30 mouse cellular contexts compared by ENCODE assay signal in genomic region chr13:59756906-59757305, GRCm38 (mm10). TPM values are rescaled to one million over a fixed set of nuclear protein-coding genes. Genes with fewer than 3 reads are reported as not detected.
DNase-seq lines count a peak whose midpoint lies in the region; ATAC-seq and TF ChIP-seq lines count a peak whose summit lies in the region.
"Had no signal": no experiment of that assay in that cellular context is flagged by ENCODE, and none has a peak within 500 bp of the region (broad histone marks: within the 10 kb centered on the region; RNA-seq: fewer than 3 reads in every experiment).

No protein-coding gene starts in this region.

- H3K36me3 ChIP-seq in heart, embryonic 16.5 days (ENCODE audit: control insufficient read depth, insufficient read depth): peaks cover 41% of the 10 kb centered on the region
- peaks cover 84% of the 10 kb centered on the region for H3K36me3 ChIP-seq in heart, embryonic 10.5 days
- H3K36me3 ChIP-seq in kidney, embryonic 14.5 days (ENCODE audit: control insufficient read depth, insufficient read depth, low read length): peaks cover 58% of the 10 kb centered on the region
- H3K36me3 ChIP-seq in lung, postnatal 0 days (ENCODE audit: insufficient read depth, low read length): peaks cover 20% of the 10 kb centered on the region; the same call in 1 of the 2 replicates
- peaks cover 15% of the 10 kb centered on the region for H3K36me3 ChIP-seq in thymus, adult 2 months (ENCODE audit: control insufficient read depth, insufficient read depth, low read length)

- H3K4me3 ChIP-seq in heart, embryonic 16.5 days (ENCODE audit: low read length): no peak overlapping the region
- no peak overlapping the region for H3K4me3 ChIP-seq in heart, embryonic 10.5 days
- H3K4me3 ChIP-seq in kidney, embryonic 14.5 days (ENCODE audit: low read length): no peak overlapping the region
- no peak overlapping the region for H3K4me3 ChIP-seq in lung, postnatal 0 days (ENCODE audit: low read depth, low read length)
- no peak overlapping the region for H3K4me3 ChIP-seq in thymus, adult 2 months (ENCODE audit: control insufficient read depth, insufficient read depth, low read length)
- H3K4me3 ChIP-seq: heart, adult 2 months; hindbrain, embryonic 13.5 days; liver, embryonic 13.5 days had no signal

- TF ChIP-seq POLR2A in thymus, adult 2 months (IDR thresholded peaks at IDR 0.05; ENCODE audit: control insufficient read depth, extremely low read depth, insufficient read depth, low read length, poor library complexity): no peak

- TF ChIP-seq EP300 in lung, postnatal 0 days (IDR thresholded peaks at IDR 0.05): no peak

- no peak for TF ChIP-seq CTCF in lung, postnatal 0 days (IDR thresholded peaks at IDR 0.05)
- TF ChIP-seq CTCF in thymus, adult 2 months (IDR thresholded peaks at IDR 0.05; ENCODE audit: borderline replicate concordance, control insufficient read depth, extremely low read depth, insufficient read depth, low read length, poor library complexity): no peak

- no peak overlapping the region for H3K27ac ChIP-seq in heart, embryonic 16.5 days (ENCODE audit: low read length)
- H3K27ac ChIP-seq in heart, embryonic 10.5 days: no peak overlapping the region
- no peak overlapping the region for H3K27ac ChIP-seq in kidney, embryonic 14.5 days (ENCODE audit: low read depth, low read length)
- H3K27ac ChIP-seq in lung, postnatal 0 days (ENCODE audit: low read length): no peak overlapping the region; the same call in 1 of the 2 replicates
- no peak overlapping the region for H3K27ac ChIP-seq in thymus, adult 2 months (ENCODE audit: control insufficient read depth, insufficient read depth, low read length)
- H3K27ac ChIP-seq: heart, adult 2 months; hindbrain, embryonic 13.5 days; liver, embryonic 13.5 days had no signal

- ATAC-seq in heart, embryonic 16.5 days (replicated peaks; ENCODE audit: extremely low read depth, insufficient read depth, low FRiP score): 0 out of 2 replicates have a peak, but pooled peaks have one; percentile 25
- no peak for ATAC-seq in kidney, embryonic 14.5 days (ENCODE audit: low FRiP score, low TSS enrichment)
- peak; percentile 72 for ATAC-seq in lung, postnatal 0 days
- ATAC-seq: forebrain, postnatal 0 days; Patski had no signal

- no peak for DNase-seq in heart, embryonic 10.5 days (ENCODE audit: low spot score)
- DNase-seq in kidney, postnatal 10 days: peak; percentile 41
- peak; percentile 29 for DNase-seq in lung, postnatal 0 days (ENCODE audit: low spot score)
- DNase-seq in lung, postnatal 25 days (ENCODE audit: low spot score): no peak
- DNase-seq in thymus, adult 2 months: no peak
- DNase-seq: adrenal gland, postnatal 36 days; B cell, adult 2 months; cerebellum, adult 11 months; cerebellum, adult 9-11 months; forebrain, postnatal 0 days; gastrocnemius, postnatal 14 days; heart, adult 2 months; layer of hippocampus, postnatal 36 days; liver, embryonic 13.5 days; thymus, postnatal 36 days had no signal

- no peaks in the 10 kb centered on the region for H3K9me3 ChIP-seq in heart, embryonic 16.5 days (replicated peaks; ENCODE audit: control insufficient read depth, low read length)
- no peaks in the 10 kb centered on the region for H3K9me3 ChIP-seq in heart, embryonic 10.5 days
- no peaks in the 10 kb centered on the region for H3K9me3 ChIP-seq in kidney, embryonic 14.5 days (ENCODE audit: control insufficient read depth, low read length)
- H3K9me3 ChIP-seq in lung, postnatal 0 days (ENCODE audit: low read length): no peaks in the 10 kb centered on the region
- H3K9me3 ChIP-seq: G1E; hindbrain, embryonic 13.5 days; liver, embryonic 13.5 days had no signal

- no peak overlapping the region for H3K4me2 ChIP-seq in heart, embryonic 16.5 days (ENCODE audit: low read depth, low read length)
- H3K4me2 ChIP-seq in kidney, embryonic 14.5 days (replicated peaks; ENCODE audit: low read depth, low read length): no peak overlapping the region
- no peak overlapping the region for H3K4me2 ChIP-seq in lung, postnatal 0 days (replicated peaks; ENCODE audit: low read depth, low read length)
- H3K4me2 ChIP-seq: hindbrain, embryonic 13.5 days; liver, embryonic 13.5 days; midbrain, embryonic 11.5 days had no signal

- no peak overlapping the region for H3K9ac ChIP-seq in heart, embryonic 16.5 days (ENCODE audit: low read length)
- no peak overlapping the region for H3K9ac ChIP-seq in kidney, embryonic 14.5 days (ENCODE audit: low read depth, low read length)
- H3K9ac ChIP-seq in lung, postnatal 0 days (replicated peaks; ENCODE audit: low read depth): no peak overlapping the region
- H3K9ac ChIP-seq: forebrain, postnatal 0 days; hindbrain, embryonic 13.5 days; liver, embryonic 13.5 days had no signal

- H3K4me1 ChIP-seq in heart, embryonic 16.5 days (ENCODE audit: control insufficient read depth, insufficient read depth, low read length): peaks cover 3% of the 10 kb centered on the region; the same call in 1 of the 2 replicates
- 0 out of 2 replicates have a peak, but pooled peaks cover 3% of the 10 kb centered on the region for H3K4me1 ChIP-seq in heart, embryonic 10.5 days
- H3K4me1 ChIP-seq in kidney, embryonic 14.5 days (ENCODE audit: control insufficient read depth, insufficient read depth, low read length): no peaks in the 10 kb centered on the region
- H3K4me1 ChIP-seq in lung, postnatal 0 days (ENCODE audit: insufficient read depth, low read depth, low read length): no peaks in the 10 kb centered on the region
- H3K4me1 ChIP-seq in thymus, adult 2 months (replicated peaks; ENCODE audit: control insufficient read depth, insufficient read depth, low read length): no peaks in the 10 kb centered on the region
- H3K4me1 ChIP-seq: hindbrain, embryonic 13.5 days had no signal

- WGBS in heart, embryonic 16.5 days: 78% methylated on average over 7 of the region's 7 CpGs
- WGBS in heart, embryonic 10.5 days: 77% methylated on average over 7 of the region's 7 CpGs
- 88% methylated on average over 7 of the region's 7 CpGs for WGBS in kidney, embryonic 14.5 days
- 72% methylated on average over 7 of the region's 7 CpGs for WGBS in lung, postnatal 0 days
- WGBS in thymus, adult 2 months: 95% methylated on average over 7 of the region's 7 CpGs

- no peaks in the 10 kb centered on the region for H3K27me3 ChIP-seq in heart, embryonic 16.5 days (ENCODE audit: control insufficient read depth, insufficient read depth, low read length)
- no peaks in the 10 kb centered on the region for H3K27me3 ChIP-seq in heart, embryonic 10.5 days (ENCODE audit: insufficient read depth, poor library complexity, severe bottlenecking)
- H3K27me3 ChIP-seq in kidney, embryonic 14.5 days (ENCODE audit: control insufficient read depth, insufficient read depth, low read length): no peaks in the 10 kb centered on the region
- no peaks in the 10 kb centered on the region for H3K27me3 ChIP-seq in lung, postnatal 0 days (replicated peaks; ENCODE audit: insufficient read depth, low read length)
- H3K27me3 ChIP-seq in thymus, adult 2 months (ENCODE audit: control insufficient read depth, insufficient read depth, low read length): no peaks in the 10 kb centered on the region
- H3K27me3 ChIP-seq: CH12.LX; hindbrain, embryonic 13.5 days; liver, embryonic 13.5 days; Patski had no signal

RNA-seq across cellular contexts. Expression of gene 1700014D04Rik, which starts 10.4 kb away (rescaled TPM):
- not detected in 2 replicates for polyA plus RNA-seq in heart, embryonic 16.5 days (2015; fragmentation: Nextera tagmentation; extraction: Ambion mirVana)
- 0.23 TPM in 1 of 2 replicates, not detected in the other for polyA plus RNA-seq in heart, embryonic 10.5 days (2016; fragmentation: Nextera tagmentation; extraction: Ambion mirVana)
- polyA plus RNA-seq in kidney, embryonic 14.5 days (2014; fragmentation: Nextera tagmentation; extraction: Ambion mirVana): not detected in 2 replicates
- polyA plus RNA-seq in lung, postnatal 0 days (2015; fragmentation: Nextera tagmentation; extraction: Ambion mirVana): 0.05 and 0.18 TPM in 2 replicates
- polyA plus RNA-seq in thymus, adult 2 months (2012; rRNA removed): 0.05 and 0.07 TPM in 2 replicates
- polyA plus RNA-seq: embryonic facial prominence, embryonic 11.5 days; G1E; heart, adult 2 months; hindbrain, embryonic 13.5 days; limb, embryonic 11.5 days; liver, embryonic 13.5 days; stomach, embryonic 14.5 days had no signal

RNA-seq across cellular contexts. Expression of gene Isca1, which starts 12.7 kb away (rescaled TPM):
- 260 and 284 TPM in 2 replicates for polyA plus RNA-seq in heart, embryonic 16.5 days (2015; fragmentation: Nextera tagmentation; extraction: Ambion mirVana)
- 128 and 154 TPM in 2 replicates for polyA plus RNA-seq in heart, embryonic 10.5 days (2016; fragmentation: Nextera tagmentation; extraction: Ambion mirVana)
- polyA plus RNA-seq in kidney, embryonic 14.5 days (2014; fragmentation: Nextera tagmentation; extraction: Ambion mirVana): 123 and 134 TPM in 2 replicates
- polyA plus RNA-seq in lung, postnatal 0 days (2015; fragmentation: Nextera tagmentation; extraction: Ambion mirVana): 131 and 135 TPM in 2 replicates
- polyA plus RNA-seq in thymus, adult 2 months (2012; rRNA removed): 56.7 and 80.3 TPM in 2 replicates

RNA-seq across cellular contexts. Expression of gene Gm49354, which starts 25.1 kb away (rescaled TPM):
- polyA plus RNA-seq in heart, embryonic 16.5 days (2015; fragmentation: Nextera tagmentation; extraction: Ambion mirVana): not detected in 2 replicates
- not detected in 2 replicates for polyA plus RNA-seq in heart, embryonic 10.5 days (2016; fragmentation: Nextera tagmentation; extraction: Ambion mirVana)
- polyA plus RNA-seq in kidney, embryonic 14.5 days (2014; fragmentation: Nextera tagmentation; extraction: Ambion mirVana): not detected in 2 replicates
- not detected in 2 replicates for polyA plus RNA-seq in lung, postnatal 0 days (2015; fragmentation: Nextera tagmentation; extraction: Ambion mirVana)
- not detected in 2 replicates for polyA plus RNA-seq in thymus, adult 2 months (2012; rRNA removed)
- polyA plus RNA-seq: cortical plate, adult 2 months; embryonic facial prominence, embryonic 11.5 days; forebrain, embryonic 11.5 days; forebrain, postnatal 0 days; heart, adult 2 months; hindbrain, embryonic 13.5 days; limb, embryonic 11.5 days; liver, embryonic 13.5 days; midbrain, embryonic 11.5 days; midbrain, postnatal 0 days; neural tube, embryonic 14.5 days; spleen, adult 2 months; stomach, embryonic 14.5 days had no signal

RNA-seq across cellular contexts. Expression of gene Spata31d1d, which starts 25.4 kb away (rescaled TPM):
- polyA plus RNA-seq in heart, embryonic 16.5 days (2015; fragmentation: Nextera tagmentation; extraction: Ambion mirVana): not detected in 2 replicates
- not detected in 2 replicates for polyA plus RNA-seq in heart, embryonic 10.5 days (2016; fragmentation: Nextera tagmentation; extraction: Ambion mirVana)
- not detected in 2 replicates for polyA plus RNA-seq in kidney, embryonic 14.5 days (2014; fragmentation: Nextera tagmentation; extraction: Ambion mirVana)
- polyA plus RNA-seq in lung, postnatal 0 days (2015; fragmentation: Nextera tagmentation; extraction: Ambion mirVana): not detected in 2 replicates
- 0.05 TPM in 1 of 2 replicates, not detected in the other for polyA plus RNA-seq in thymus, adult 2 months (2012; rRNA removed)
- polyA plus RNA-seq: embryonic facial prominence, embryonic 11.5 days; forebrain, embryonic 11.5 days; forebrain, postnatal 0 days; G1E; hindbrain, embryonic 13.5 days; limb, embryonic 11.5 days; liver, embryonic 13.5 days; midbrain, embryonic 11.5 days; midbrain, postnatal 0 days; neural tube, embryonic 14.5 days; Patski; spleen, adult 2 months; stomach, embryonic 14.5 days had no signal

RNA-seq across cellular contexts. Expression of gene Spata31d1b, which starts 44.8 kb away (rescaled TPM):
- polyA plus RNA-seq in heart, embryonic 16.5 days (2015; fragmentation: Nextera tagmentation; extraction: Ambion mirVana): not detected in 2 replicates
- polyA plus RNA-seq in heart, embryonic 10.5 days (2016; fragmentation: Nextera tagmentation; extraction: Ambion mirVana): not detected in 2 replicates
- not detected in 2 replicates for polyA plus RNA-seq in kidney, embryonic 14.5 days (2014; fragmentation: Nextera tagmentation; extraction: Ambion mirVana)
- polyA plus RNA-seq in lung, postnatal 0 days (2015; fragmentation: Nextera tagmentation; extraction: Ambion mirVana): not detected in 2 replicates
- polyA plus RNA-seq in thymus, adult 2 months (2012; rRNA removed): 0.69 and 1.00 TPM in 2 replicates
- polyA plus RNA-seq: embryonic facial prominence, embryonic 11.5 days; forebrain, embryonic 11.5 days; forebrain, postnatal 0 days; G1E; hindbrain, embryonic 13.5 days; limb, embryonic 11.5 days; liver, embryonic 13.5 days; midbrain, postnatal 0 days; neural tube, embryonic 14.5 days; Patski; spleen, adult 2 months; stomach, embryonic 14.5 days had no signal

Comparison
In these comparisons a context has a peak if more than half of its experiments do, and no peak if none do; other contexts are left out.
1. DNase-seq: peak in kidney, postnatal 10 days (single experiment) and lung, postnatal 0 days (single experiment); none in heart, embryonic 10.5 days (single experiment), lung, postnatal 25 days (single experiment) and thymus, adult 2 months (single experiment).